Mouse (Mus musculus): ENCODE results near the gene Tdrd12.

DNA sequence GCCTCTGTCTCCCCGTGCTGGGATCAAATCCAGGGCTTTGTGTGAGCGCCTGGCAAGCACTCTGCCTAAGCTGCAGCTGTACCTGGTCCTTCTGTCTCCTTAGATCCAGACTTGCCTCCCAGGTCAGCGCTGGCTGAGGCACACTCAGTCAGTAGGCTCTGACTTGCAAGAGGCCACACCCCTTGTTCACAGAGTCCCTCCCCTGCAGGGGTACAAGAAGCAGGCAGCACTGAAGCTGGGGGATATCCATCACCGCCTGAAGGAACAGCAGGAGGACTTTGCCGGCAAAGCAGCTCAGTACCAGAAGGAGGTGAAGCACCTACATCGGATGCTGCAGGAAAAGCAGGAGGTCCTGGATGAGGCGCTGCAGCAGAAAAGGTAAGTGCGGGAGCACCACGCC, 102.3 kb downstream of the Tdrd12 start:
- TF ChIP-seq POLR2A (IDR thresholded peaks at IDR 0.05; ENCODE audit: low read depth, low read length) = no peak
- TF ChIP-seq CTCF (IDR thresholded peaks at IDR 0.05; ENCODE audit: borderline replicate concordance, insufficient read depth, low read length) = no peak
